Mouse (Mus musculus): ENCODE measurements around the gene Actr1b. TPM values are rescaled to one million over a fixed set of nuclear protein-coding genes. Genes with fewer than 3 reads are reported as not detected.

Actr1b gene
- polyA plus RNA-seq, 1 experiment from 2014 or later = 104 TPM

- Histone ChIP-seq H3K4me1 (replicated peaks; ENCODE audit: control insufficient read depth, insufficient read depth, low read length) (0 out of 2 replicates have a peak, but pooled peaks cover 2% of the 10 kb centered on the region), H3K4me3 (ENCODE audit: low read depth, low read length) (no peak overlapping the region), H3K36me3 (ENCODE audit: control insufficient read depth, insufficient read depth, low read length) (no peaks in the 10 kb centered on the region), H3K27ac (ENCODE audit: low read depth, low read length) (no peak overlapping the region), H3K9me3 (ENCODE audit: control insufficient read depth, low read length) (no peaks in the 10 kb centered on the region), H3K4me2 (ENCODE audit: low read depth, low read length, severe bottlenecking) (peak overlapping the region; percentile 42), H3K9ac (ENCODE audit: low read length) (no peak overlapping the region), H3K27me3 (ENCODE audit: control insufficient read depth, insufficient read depth, low read length) (no peaks in the 10 kb centered on the region)
- peak; percentile 84 for DNase-seq (ENCODE audit: low spot score)
- WGBS = 28% methylated on average over 17 of the region's 17 CpGs
- ATAC-seq (replicated peaks; ENCODE audit: low FRiP score) = no peak
Observed at GRCm38 (mm10) chr1:36744268-36744944, 30.2 kb upstream of the Actr1b start.

- H3K27me3 ChIP-seq (ENCODE audit: control insufficient read depth, insufficient read depth, low read length) = no peaks in the 10 kb centered on the region
- 82% methylated on average over 9 of the region's 9 CpGs for whole genome bisulfite sequencing
- H3K27ac ChIP-seq (ENCODE audit: low read depth, low read length) = no peak overlapping the region
- no peaks in the 10 kb centered on the region for H3K9me3 ChIP-seq (ENCODE audit: control insufficient read depth, low read length)
- no peak for DNase-seq (ENCODE audit: low spot score)
- 0 out of 2 replicates have a peak, but pooled peaks cover 2% of the 10 kb centered on the region for H3K4me1 ChIP-seq (replicated peaks; ENCODE audit: control insufficient read depth, insufficient read depth, low read length)
- no peak overlapping the region for H3K4me2 ChIP-seq (ENCODE audit: low read depth, low read length, severe bottlenecking)
- H3K36me3 ChIP-seq (ENCODE audit: control insufficient read depth, insufficient read depth, low read length) = no peaks in the 10 kb centered on the region
- no peak for ATAC-seq (replicated peaks; ENCODE audit: low FRiP score)
- no peak overlapping the region for H3K9ac ChIP-seq (ENCODE audit: low read length)
- H3K4me3 ChIP-seq (ENCODE audit: low read depth, low read length) = no peak overlapping the region
Observed at GRCm38 (mm10) chr1:36743046-36743445, 28.8 kb upstream of the Actr1b start.

- no peak overlapping the region for H3K4me2 ChIP-seq (ENCODE audit: low read depth, low read length, severe bottlenecking)
- ATAC-seq (replicated peaks; ENCODE audit: low FRiP score) = no peak
- 78% methylated on average over 5 of the region's 5 CpGs for WGBS
- H3K36me3 ChIP-seq (ENCODE audit: control insufficient read depth, insufficient read depth, low read length) = no peaks in the 10 kb centered on the region
- H3K27me3 ChIP-seq (ENCODE audit: control insufficient read depth, insufficient read depth, low read length) = no peaks in the 10 kb centered on the region
- 0 out of 2 replicates have a peak, but pooled peaks cover 1% of the 10 kb centered on the region for H3K4me1 ChIP-seq (replicated peaks; ENCODE audit: control insufficient read depth, insufficient read depth, low read length)
- DNase-seq (ENCODE audit: low spot score) = no peak
- no peak overlapping the region for H3K4me3 ChIP-seq (ENCODE audit: low read depth, low read length)
- H3K27ac ChIP-seq (ENCODE audit: low read depth, low read length) = no peak overlapping the region
- H3K9ac ChIP-seq (ENCODE audit: low read length) = no peak overlapping the region
- H3K9me3 ChIP-seq (ENCODE audit: control insufficient read depth, low read length) = no peaks in the 10 kb centered on the region
Observed at GRCm38 (mm10) chr1:36739231-36739630, 25.0 kb upstream of the Actr1b start.

- no peak overlapping the region for H3K4me3 ChIP-seq (ENCODE audit: low read depth, low read length)
- H3K27me3 ChIP-seq (ENCODE audit: control insufficient read depth, insufficient read depth, low read length) = no peaks in the 10 kb centered on the region
- ATAC-seq (replicated peaks; ENCODE audit: low FRiP score) (no peak), DNase-seq (ENCODE audit: low spot score) (peak; percentile 86)
- H3K4me2 ChIP-seq (ENCODE audit: low read depth, low read length, severe bottlenecking) = no peak overlapping the region
- H3K4me1 ChIP-seq (replicated peaks; ENCODE audit: control insufficient read depth, insufficient read depth, low read length) = no peaks in the 10 kb centered on the region
- no peak overlapping the region for H3K9ac ChIP-seq (ENCODE audit: low read length)
- no peaks in the 10 kb centered on the region for H3K36me3 ChIP-seq (ENCODE audit: control insufficient read depth, insufficient read depth, low read length)
- H3K9me3 ChIP-seq (ENCODE audit: control insufficient read depth, low read length) = no peaks in the 10 kb centered on the region
- H3K27ac ChIP-seq (ENCODE audit: low read depth, low read length) = no peak overlapping the region
- 13% methylated on average over 4 of the region's 4 CpGs for WGBS
Observed at GRCm38 (mm10) chr1:36737300-36737699, 23.1 kb upstream of the Actr1b start.

- no peaks in the 10 kb centered on the region for H3K4me1 ChIP-seq (replicated peaks; ENCODE audit: control insufficient read depth, insufficient read depth, low read length)
- 72% methylated on average over 4 of the region's 4 CpGs for WGBS
- no peak overlapping the region for H3K4me2 ChIP-seq (ENCODE audit: low read depth, low read length, severe bottlenecking)
- no peaks in the 10 kb centered on the region for H3K27me3 ChIP-seq (ENCODE audit: control insufficient read depth, insufficient read depth, low read length)
- DNase-seq (ENCODE audit: low spot score) = no peak
- H3K4me3 ChIP-seq (ENCODE audit: low read depth, low read length) = no peak overlapping the region
- H3K9ac ChIP-seq (ENCODE audit: low read length) = no peak overlapping the region
- no peaks in the 10 kb centered on the region for H3K9me3 ChIP-seq (ENCODE audit: control insufficient read depth, low read length)
- H3K36me3 ChIP-seq (ENCODE audit: control insufficient read depth, insufficient read depth, low read length) = no peaks in the 10 kb centered on the region
- H3K27ac ChIP-seq (ENCODE audit: low read depth, low read length) = no peak overlapping the region
- no peak for ATAC-seq (replicated peaks; ENCODE audit: low FRiP score)
Observed at GRCm38 (mm10) chr1:36724057-36724431, 9.8 kb upstream of the Actr1b start.

- Histone ChIP-seq H3K4me1 (replicated peaks; ENCODE audit: control insufficient read depth, insufficient read depth, low read length) (no peaks in the 10 kb centered on the region), H3K9ac (ENCODE audit: low read length) (no peak overlapping the region), H3K4me2 (ENCODE audit: low read depth, low read length, severe bottlenecking) (no peak overlapping the region), H3K9me3 (ENCODE audit: control insufficient read depth, low read length) (no peaks in the 10 kb centered on the region), H3K27me3 (ENCODE audit: control insufficient read depth, insufficient read depth, low read length) (no peaks in the 10 kb centered on the region), H3K4me3 (ENCODE audit: low read depth, low read length) (no peak overlapping the region), H3K36me3 (ENCODE audit: control insufficient read depth, insufficient read depth, low read length) (no peaks in the 10 kb centered on the region), H3K27ac (ENCODE audit: low read depth, low read length) (no peak overlapping the region)
- WGBS = 78% methylated on average over 16 of the region's 16 CpGs
- ATAC-seq (replicated peaks; ENCODE audit: low FRiP score) = no peak
- DNase-seq (ENCODE audit: low spot score) = no peak
Observed at GRCm38 (mm10) chr1:36723146-36724056, 9.2 kb upstream of the Actr1b start.

GRCm38 (mm10) chr1:36718786-36719185, 4.6 kb upstream of the Actr1b start:
- H3K4me1 ChIP-seq (replicated peaks; ENCODE audit: control insufficient read depth, insufficient read depth, low read length) = no peaks in the 10 kb centered on the region
- DNase-seq (ENCODE audit: low spot score) (no peak), ATAC-seq (replicated peaks; ENCODE audit: low FRiP score) (no peak)
- no peaks in the 10 kb centered on the region for H3K27me3 ChIP-seq (ENCODE audit: control insufficient read depth, insufficient read depth, low read length)
- no peak overlapping the region for H3K9ac ChIP-seq (ENCODE audit: low read length)
- no peaks in the 10 kb centered on the region for H3K36me3 ChIP-seq (ENCODE audit: control insufficient read depth, insufficient read depth, low read length)
- no peaks in the 10 kb centered on the region for H3K9me3 ChIP-seq (ENCODE audit: control insufficient read depth, low read length)
- no peak overlapping the region for H3K4me2 ChIP-seq (ENCODE audit: low read depth, low read length, severe bottlenecking)
- no peak overlapping the region for H3K4me3 ChIP-seq (ENCODE audit: low read depth, low read length)
- WGBS = 95% methylated on average over 1 of the region's 1 CpGs
- no peak overlapping the region for H3K27ac ChIP-seq (ENCODE audit: low read depth, low read length)

- DNase-seq (ENCODE audit: low spot score) = no peak
- no peaks in the 10 kb centered on the region for H3K9me3 ChIP-seq (ENCODE audit: control insufficient read depth, low read length)
- no peaks in the 10 kb centered on the region; the same call in 1 of the 2 replicates for H3K36me3 ChIP-seq (ENCODE audit: control insufficient read depth, insufficient read depth, low read length)
- no peak overlapping the region for H3K9ac ChIP-seq (ENCODE audit: low read length)
- no peak for ATAC-seq (replicated peaks; ENCODE audit: low FRiP score)
- H3K27me3 ChIP-seq (ENCODE audit: control insufficient read depth, insufficient read depth, low read length) = no peaks in the 10 kb centered on the region
- no peak overlapping the region for H3K27ac ChIP-seq (ENCODE audit: low read depth, low read length)
- 95% methylated on average over 2 of the region's 2 CpGs for WGBS
- H3K4me2 ChIP-seq (ENCODE audit: low read depth, low read length, severe bottlenecking) = no peak overlapping the region
- H3K4me3 ChIP-seq (ENCODE audit: low read depth, low read length) = no peak overlapping the region
- peaks cover 6% of the 10 kb centered on the region; the same call in 1 of the 2 replicates for H3K4me1 ChIP-seq (replicated peaks; ENCODE audit: control insufficient read depth, insufficient read depth, low read length)
Observed at GRCm38 (mm10) chr1:36711104-36711503, 3.1 kb downstream of the Actr1b start.

Measured in forebrain, embryonic 11.5 days (tissue).